In genomic region chr11:100409686-100410085, GRCm38 (mm10) we compare ENCODE assay signal across 27 mouse cellular contexts. TPM values are rescaled to one million over a fixed set of nuclear protein-coding genes. Genes with fewer than 3 reads are reported as not detected.
A peak's percentile ranks its signal among the peaks of the same experiment; 100 is the strongest.
DNase-seq lines count a peak whose midpoint lies in the region; ATAC-seq lines count a peak whose summit lies in the region.
"Had no signal": no experiment of that assay in that cellular context is flagged by ENCODE, and none has a peak within 500 bp of the region (broad histone marks: within the 10 kb centered on the region; RNA-seq: fewer than 3 reads in every experiment).

No protein-coding gene starts in this region.

- peaks cover 9% of the 10 kb centered on the region for H3K27me3 ChIP-seq in neural tube, embryonic 13.5 days
- peaks cover 3% of the 10 kb centered on the region; the same call in 1 of the 2 replicates for H3K27me3 ChIP-seq in midbrain, embryonic 14.5 days (ENCODE audit: control insufficient read depth, insufficient read depth, low read length)
- H3K27me3 ChIP-seq: limb, embryonic 15.5 days had no signal

- H3K4me2 ChIP-seq in neural tube, embryonic 13.5 days = no peak overlapping the region
- H3K4me2 ChIP-seq in midbrain, embryonic 14.5 days (ENCODE audit: low read length) = no peak overlapping the region
- H3K4me2 ChIP-seq: forebrain, embryonic 13.5 days; heart, embryonic 11.5 days; hindbrain, embryonic 13.5 days; limb, embryonic 15.5 days; liver, embryonic 13.5 days had no signal

- no peaks in the 10 kb centered on the region for H3K36me3 ChIP-seq in neural tube, embryonic 13.5 days
- H3K36me3 ChIP-seq in midbrain, embryonic 14.5 days (ENCODE audit: control insufficient read depth, insufficient read depth, low read length) = 0 out of 2 replicates have a peak, but pooled peaks cover 8% of the 10 kb centered on the region
- H3K36me3 ChIP-seq: liver, embryonic 13.5 days had no signal

- no peak overlapping the region for H3K27ac ChIP-seq in neural tube, embryonic 13.5 days (replicated peaks)
- H3K27ac ChIP-seq in midbrain, embryonic 14.5 days (replicated peaks; ENCODE audit: low read depth, low read length) = no peak overlapping the region
- H3K27ac ChIP-seq: forebrain, embryonic 13.5 days; hindbrain, embryonic 13.5 days; limb, embryonic 10.5 days; limb, embryonic 15.5 days; liver, embryonic 13.5 days; stomach, postnatal 0 days had no signal

- DNase-seq in cerebellum, adult 9-11 months = peak; percentile 72
- no peak for DNase-seq in cerebellum, postnatal 4 days (ENCODE audit: low spot score in 2 of 2)
- no peak for DNase-seq in neural tube, embryonic 10.5 days (ENCODE audit: extremely low spot score, low spot score)
- DNase-seq in thymus, postnatal 0 days (ENCODE audit: low spot score) = peak; percentile 69
- DNase-seq in thymus, postnatal 4 days = peak; percentile 69
- no peak for DNase-seq in right cerebral cortex, adult 2 months (ENCODE audit: low spot score in 2 of 2)
- DNase-seq in midbrain, embryonic 14.5 days = no peak
- DNase-seq: adrenal gland, adult 2 months; adrenal gland, postnatal 36 days; embryo, embryonic 11 days; gastrocnemius, postnatal 10 days; heart, postnatal 4 days; kidney, adult 8-10 months; kidney, postnatal 10 days; liver, embryonic 13.5 days; retina, postnatal 1 day had no signal

- no peaks in the 10 kb centered on the region for H3K9me3 ChIP-seq in neural tube, embryonic 13.5 days
- no peaks in the 10 kb centered on the region for H3K9me3 ChIP-seq in midbrain, embryonic 14.5 days (ENCODE audit: control insufficient read depth, low read length)
- H3K9me3 ChIP-seq: forebrain, embryonic 13.5 days; hindbrain, embryonic 13.5 days; limb, embryonic 10.5 days; limb, embryonic 15.5 days; liver, embryonic 13.5 days had no signal

- no peak for ATAC-seq in neural tube, embryonic 13.5 days (ENCODE audit: low read depth)
- ATAC-seq in midbrain, embryonic 14.5 days (ENCODE audit: low FRiP score, low TSS enrichment) = no peak
- ATAC-seq: activated CD4-positive, CD25-positive, alpha-beta regulatory T cell, adult 4 months; forebrain, embryonic 13.5 days; intestine, embryonic 16.5 days; lung, postnatal 0 days; midbrain, embryonic 16.5 days had no signal

- 81% methylated on average over 3 of the region's 3 CpGs for WGBS in neural tube, embryonic 13.5 days
- WGBS in midbrain, embryonic 14.5 days = 75% methylated on average over 3 of the region's 3 CpGs

- peaks cover 31% of the 10 kb centered on the region for H3K4me1 ChIP-seq in neural tube, embryonic 13.5 days (replicated peaks)
- H3K4me1 ChIP-seq in midbrain, embryonic 14.5 days (ENCODE audit: control insufficient read depth, insufficient read depth, low read length) = peaks cover 10% of the 10 kb centered on the region

- peak overlapping the region; percentile 13; the same call in 1 of the 2 replicates for H3K9ac ChIP-seq in neural tube, embryonic 13.5 days
- H3K9ac ChIP-seq in midbrain, embryonic 14.5 days (replicated peaks; ENCODE audit: low read length) = no peak overlapping the region
- H3K9ac ChIP-seq: forebrain, embryonic 13.5 days; hindbrain, embryonic 13.5 days; limb, embryonic 15.5 days; liver, embryonic 13.5 days had no signal

- H3K4me3 ChIP-seq in neural tube, embryonic 13.5 days = no peak overlapping the region
- H3K4me3 ChIP-seq in midbrain, embryonic 14.5 days (replicated peaks; ENCODE audit: low read depth, low read length) = no peak overlapping the region
- H3K4me3 ChIP-seq: forebrain, embryonic 13.5 days; hindbrain, embryonic 13.5 days; limb, embryonic 10.5 days; limb, embryonic 15.5 days; liver, embryonic 13.5 days had no signal

RNA-seq across cellular contexts. Expression of gene P3h4, which starts 5.0 kb away (rescaled TPM):
- 24.6 and 27.6 TPM in 2 replicates for polyA plus RNA-seq in neural tube, embryonic 13.5 days (2015; fragmentation: Nextera tagmentation; extraction: Ambion mirVana)
- polyA plus RNA-seq in thymus, postnatal 0 days (2015; fragmentation: Nextera tagmentation; extraction: Ambion mirVana) = 14.8 and 15.3 TPM in 2 replicates
- polyA plus RNA-seq in midbrain, embryonic 14.5 days (2014; fragmentation: Nextera tagmentation; extraction: Ambion mirVana) = 13.9 and 16.4 TPM in 2 replicates
- polyA plus RNA-seq: activated CD4-positive, CD25-positive, alpha-beta regulatory T cell, adult 4 months had no signal

RNA-seq across cellular contexts. Expression of gene Fkbp10, which starts 5.8 kb away (rescaled TPM):
- polyA plus RNA-seq in neural tube, embryonic 13.5 days (2015; fragmentation: Nextera tagmentation; extraction: Ambion mirVana) = 33.5 and 37.0 TPM in 2 replicates
- polyA plus RNA-seq in thymus, postnatal 0 days (2015; fragmentation: Nextera tagmentation; extraction: Ambion mirVana) = 12.2 and 16.4 TPM in 2 replicates
- 9.0 and 20.1 TPM in 2 replicates for polyA plus RNA-seq in midbrain, embryonic 14.5 days (2014; fragmentation: Nextera tagmentation; extraction: Ambion mirVana)
- polyA plus RNA-seq: activated CD4-positive, CD25-positive, alpha-beta regulatory T cell, adult 4 months had no signal

RNA-seq across cellular contexts. Expression of gene Jup, which starts 12.1 kb away (rescaled TPM):
- polyA plus RNA-seq in neural tube, embryonic 13.5 days (2015; fragmentation: Nextera tagmentation; extraction: Ambion mirVana) = 91.6 and 94.4 TPM in 2 replicates
- polyA plus RNA-seq in thymus, postnatal 0 days (2015; fragmentation: Nextera tagmentation; extraction: Ambion mirVana) = 94.2 and 95.3 TPM in 2 replicates
- 70.0 and 75.2 TPM in 2 replicates for polyA plus RNA-seq in midbrain, embryonic 14.5 days (2014; fragmentation: Nextera tagmentation; extraction: Ambion mirVana)

RNA-seq across cellular contexts. Expression of gene Nt5c3b, which starts 31.9 kb away (rescaled TPM):
- polyA plus RNA-seq in neural tube, embryonic 13.5 days (2015; fragmentation: Nextera tagmentation; extraction: Ambion mirVana) = 99.8 and 110 TPM in 2 replicates
- 147 TPM in 2 replicates for polyA plus RNA-seq in thymus, postnatal 0 days (2015; fragmentation: Nextera tagmentation; extraction: Ambion mirVana)
- 84.9 and 100 TPM in 2 replicates for polyA plus RNA-seq in midbrain, embryonic 14.5 days (2014; fragmentation: Nextera tagmentation; extraction: Ambion mirVana)

RNA-seq across cellular contexts. Expression of gene Klhl10, which starts 32.0 kb away (rescaled TPM):
- 0.65 and 0.75 TPM in 2 replicates for polyA plus RNA-seq in neural tube, embryonic 13.5 days (2015; fragmentation: Nextera tagmentation; extraction: Ambion mirVana)
- 0.39 and 0.55 TPM in 2 replicates for polyA plus RNA-seq in thymus, postnatal 0 days (2015; fragmentation: Nextera tagmentation; extraction: Ambion mirVana)
- polyA plus RNA-seq in midbrain, embryonic 14.5 days (2014; fragmentation: Nextera tagmentation; extraction: Ambion mirVana) = 0.55 and 0.82 TPM in 2 replicates
- polyA plus RNA-seq: activated CD4-positive, CD25-positive, alpha-beta regulatory T cell, adult 4 months had no signal

Comparison
In these comparisons a context has a peak if more than half of its experiments do, and no peak if none do; other contexts are left out.
1. DNase-seq: peak in cerebellum, adult 9-11 months (single experiment), thymus, postnatal 0 days (single experiment) and thymus, postnatal 4 days (single experiment); none in cerebellum, postnatal 4 days (0 of 2), neural tube, embryonic 10.5 days (single experiment), right cerebral cortex, adult 2 months (0 of 2) and midbrain, embryonic 14.5 days (single experiment).